Comparison of ENCODE assay signal across 14 mouse cellular contexts in genomic region chr14:118179251-118179650, GRCm38 (mm10). TPM values are rescaled to one million over a fixed set of nuclear protein-coding genes. Genes with fewer than 3 reads are reported as not detected.
A peak's percentile ranks its signal among the peaks of the same experiment; 100 is the strongest.
DNase-seq lines count a peak whose midpoint lies in the region; ATAC-seq and TF ChIP-seq lines count a peak whose summit lies in the region.
"Had no signal": no experiment of that assay in that cellular context is flagged by ENCODE, and none has a peak within 500 bp of the region (broad histone marks: within the 10 kb centered on the region; RNA-seq: fewer than 3 reads in every experiment).

No protein-coding gene starts in this region.

- 69% methylated on average over 1 of the region's 1 CpGs for WGBS in forebrain, embryonic 13.5 days
- WGBS in forebrain, embryonic 10.5 days, result 82% methylated on average over 1 of the region's 1 CpGs
- 21% methylated on average over 1 of the region's 1 CpGs for WGBS in kidney, embryonic 14.5 days
- 73% methylated on average over 1 of the region's 1 CpGs for WGBS in neural tube, embryonic 12.5 days
- WGBS in stomach, postnatal 0 days, result 12% methylated on average over 1 of the region's 1 CpGs

- H3K27ac ChIP-seq in forebrain, embryonic 13.5 days, result no peak overlapping the region
- no peak overlapping the region for H3K27ac ChIP-seq in forebrain, embryonic 10.5 days
- H3K27ac ChIP-seq in kidney, embryonic 14.5 days (ENCODE audit: low read depth, low read length), result no peak overlapping the region
- H3K27ac ChIP-seq in neural tube, embryonic 12.5 days, result no peak overlapping the region
- H3K27ac ChIP-seq in stomach, postnatal 0 days (replicated peaks), result peak overlapping the region; percentile 87
- H3K27ac ChIP-seq: layer of hippocampus, adult 2 months had no signal

- H3K9me3 ChIP-seq in forebrain, embryonic 13.5 days (replicated peaks), result no peaks in the 10 kb centered on the region
- no peaks in the 10 kb centered on the region for H3K9me3 ChIP-seq in forebrain, embryonic 10.5 days
- no peaks in the 10 kb centered on the region for H3K9me3 ChIP-seq in kidney, embryonic 14.5 days (ENCODE audit: control insufficient read depth, low read length)
- no peaks in the 10 kb centered on the region for H3K9me3 ChIP-seq in neural tube, embryonic 12.5 days
- H3K9me3 ChIP-seq in stomach, postnatal 0 days (ENCODE audit: control insufficient read depth, low read length), result no peaks in the 10 kb centered on the region

- H3K36me3 ChIP-seq in forebrain, embryonic 13.5 days (ENCODE audit: poor library complexity, severe bottlenecking), result no peaks in the 10 kb centered on the region
- no peaks in the 10 kb centered on the region for H3K36me3 ChIP-seq in forebrain, embryonic 10.5 days (replicated peaks)
- H3K36me3 ChIP-seq in kidney, embryonic 14.5 days (ENCODE audit: control insufficient read depth, insufficient read depth, low read length), result no peaks in the 10 kb centered on the region
- H3K36me3 ChIP-seq in neural tube, embryonic 12.5 days, result no peaks in the 10 kb centered on the region
- H3K36me3 ChIP-seq in stomach, postnatal 0 days (ENCODE audit: control insufficient read depth, insufficient read depth, low read length), result no peaks in the 10 kb centered on the region

- ATAC-seq in forebrain, embryonic 13.5 days, result no peak
- ATAC-seq in kidney, embryonic 14.5 days (ENCODE audit: low FRiP score, low TSS enrichment), result no peak
- no peak for ATAC-seq in neural tube, embryonic 12.5 days (ENCODE audit: low FRiP score, low read depth)
- no peak for ATAC-seq in stomach, postnatal 0 days (ENCODE audit: low FRiP score, low TSS enrichment)

- TF ChIP-seq EP300 in stomach, postnatal 0 days (optimal IDR thresholded peaks at IDR 0.05), result no peak

- peaks cover 5% of the 10 kb centered on the region; the same call in 1 of the 2 replicates for H3K4me1 ChIP-seq in forebrain, embryonic 13.5 days
- H3K4me1 ChIP-seq in forebrain, embryonic 10.5 days, result peaks cover 15% of the 10 kb centered on the region
- no peaks in the 10 kb centered on the region for H3K4me1 ChIP-seq in kidney, embryonic 14.5 days (ENCODE audit: control insufficient read depth, insufficient read depth, low read length)
- H3K4me1 ChIP-seq in neural tube, embryonic 12.5 days, result no peaks in the 10 kb centered on the region
- no peaks in the 10 kb centered on the region for H3K4me1 ChIP-seq in stomach, postnatal 0 days (replicated peaks; ENCODE audit: control insufficient read depth, insufficient read depth)

- no peak overlapping the region for H3K9ac ChIP-seq in forebrain, embryonic 13.5 days
- no peak overlapping the region for H3K9ac ChIP-seq in kidney, embryonic 14.5 days (ENCODE audit: low read depth, low read length)
- no peak overlapping the region for H3K9ac ChIP-seq in neural tube, embryonic 12.5 days
- H3K9ac ChIP-seq in stomach, postnatal 0 days (ENCODE audit: low read length), result no peak overlapping the region

- no peak for DNase-seq in forebrain, embryonic 10.5 days (ENCODE audit: extremely low spot score, low spot score)
- no peak for DNase-seq in kidney, postnatal 36 days
- no peak for DNase-seq in neural tube, embryonic 10.5 days (ENCODE audit: extremely low spot score, low spot score)
- DNase-seq in stomach, postnatal 0 days (ENCODE audit: low spot score), result no peak
- DNase-seq in spleen, adult 12 weeks (ENCODE audit: low spot score), result no peak
- DNase-seq: adrenal gland, adult 8-10 months; cerebellum, postnatal 10 days; kidney, adult 8-10 months; lung, adult 2 months had no signal

- TF ChIP-seq CTCF in stomach, postnatal 0 days (IDR thresholded peaks at IDR 0.05; ENCODE audit: low read depth), result no peak

- H3K27me3 ChIP-seq in forebrain, embryonic 13.5 days, result 0 out of 2 replicates have a peak, but pooled peaks cover 4% of the 10 kb centered on the region
- H3K27me3 ChIP-seq in forebrain, embryonic 10.5 days (ENCODE audit: poor library complexity, severe bottlenecking), result peaks cover 20% of the 10 kb centered on the region
- H3K27me3 ChIP-seq in kidney, embryonic 14.5 days (ENCODE audit: control insufficient read depth, insufficient read depth, low read length), result no peaks in the 10 kb centered on the region
- H3K27me3 ChIP-seq in neural tube, embryonic 12.5 days (replicated peaks), result 0 out of 2 replicates have a peak, but pooled peaks cover 3% of the 10 kb centered on the region
- H3K27me3 ChIP-seq in stomach, postnatal 0 days (ENCODE audit: control insufficient read depth, insufficient read depth, low read length), result no peaks in the 10 kb centered on the region
- H3K27me3 ChIP-seq: CH12.LX had no signal

- no peak overlapping the region for H3K4me3 ChIP-seq in forebrain, embryonic 13.5 days
- no peak overlapping the region for H3K4me3 ChIP-seq in forebrain, embryonic 10.5 days
- H3K4me3 ChIP-seq in kidney, embryonic 14.5 days (ENCODE audit: low read length), result no peak overlapping the region; the same call in 1 of the 2 replicates
- H3K4me3 ChIP-seq in neural tube, embryonic 12.5 days, result no peak overlapping the region
- H3K4me3 ChIP-seq in stomach, postnatal 0 days (ENCODE audit: low read depth, low read length), result no peak overlapping the region

- H3K4me2 ChIP-seq in forebrain, embryonic 13.5 days, result peak overlapping the region; percentile 83; the same call in 1 of the 2 replicates
- H3K4me2 ChIP-seq in kidney, embryonic 14.5 days (replicated peaks; ENCODE audit: low read depth, low read length), result peak overlapping the region; percentile 50
- H3K4me2 ChIP-seq in neural tube, embryonic 12.5 days (replicated peaks), result peak overlapping the region; percentile 73; the same call in 1 of the 2 replicates
- H3K4me2 ChIP-seq in stomach, postnatal 0 days (replicated peaks; ENCODE audit: low read depth), result no peak overlapping the region; the same call in 1 of the 2 replicates

RNA-seq across cellular contexts. Expression of gene Gpr180, which starts 42.3 kb away (rescaled TPM):
- polyA plus RNA-seq in forebrain, embryonic 13.5 days (2015; fragmentation: Nextera tagmentation; extraction: Ambion mirVana), result 28.1 and 31.4 TPM in 2 replicates
- 36.8 and 37.7 TPM in 2 replicates for polyA plus RNA-seq in forebrain, embryonic 10.5 days (2016; fragmentation: Nextera tagmentation; extraction: Ambion mirVana)
- polyA plus RNA-seq in kidney, embryonic 14.5 days (2014; fragmentation: Nextera tagmentation; extraction: Ambion mirVana), result 41.3 and 55.5 TPM in 2 replicates
- polyA plus RNA-seq in neural tube, embryonic 12.5 days (2016; fragmentation: Nextera tagmentation; extraction: Ambion mirVana), result 38.9 and 39.0 TPM in 2 replicates
- 38.9 and 40.3 TPM in 2 replicates for polyA plus RNA-seq in stomach, postnatal 0 days (2015; fragmentation: Nextera tagmentation; extraction: Ambion mirVana)

RNA-seq across cellular contexts. Expression of gene Tgds, which starts 46.7 kb away (rescaled TPM):
- 23.9 and 24.4 TPM in 2 replicates for polyA plus RNA-seq in forebrain, embryonic 13.5 days (2015; fragmentation: Nextera tagmentation; extraction: Ambion mirVana)
- polyA plus RNA-seq in forebrain, embryonic 10.5 days (2016; fragmentation: Nextera tagmentation; extraction: Ambion mirVana), result 28.4 and 30.6 TPM in 2 replicates
- 33.0 and 35.3 TPM in 2 replicates for polyA plus RNA-seq in kidney, embryonic 14.5 days (2014; fragmentation: Nextera tagmentation; extraction: Ambion mirVana)
- polyA plus RNA-seq in neural tube, embryonic 12.5 days (2016; fragmentation: Nextera tagmentation; extraction: Ambion mirVana), result 26.3 and 27.8 TPM in 2 replicates
- polyA plus RNA-seq in stomach, postnatal 0 days (2015; fragmentation: Nextera tagmentation; extraction: Ambion mirVana), result 19.6 and 21.5 TPM in 2 replicates

RNA-seq across cellular contexts. Expression of gene Sox21, which starts 57.6 kb away (rescaled TPM):
- 8.9 and 11.5 TPM in 2 replicates for polyA plus RNA-seq in forebrain, embryonic 13.5 days (2015; fragmentation: Nextera tagmentation; extraction: Ambion mirVana)
- 7.9 and 8.7 TPM in 2 replicates for polyA plus RNA-seq in forebrain, embryonic 10.5 days (2016; fragmentation: Nextera tagmentation; extraction: Ambion mirVana)
- 0.09 TPM in 1 of 2 replicates, not detected in the other for polyA plus RNA-seq in kidney, embryonic 14.5 days (2014; fragmentation: Nextera tagmentation; extraction: Ambion mirVana)
- 14.9 and 15.1 TPM in 2 replicates for polyA plus RNA-seq in neural tube, embryonic 12.5 days (2016; fragmentation: Nextera tagmentation; extraction: Ambion mirVana)
- polyA plus RNA-seq in stomach, postnatal 0 days (2015; fragmentation: Nextera tagmentation; extraction: Ambion mirVana), result 6.8 and 7.9 TPM in 2 replicates
